Mouse (Mus musculus) CH12.LX (cell line): Measurements from ENCODE around the gene Col4a6. TPM values are rescaled to one million over a fixed set of nuclear protein-coding genes. Genes with fewer than 3 reads are reported as not detected.

Experiments
- DNase-seq: peaks from one replicate; pipeline ENCODE4 v3.0.0-alpha.2; 2013; ENCODE audit errors: extremely low read depth
- H3K27ac ChIP-seq: 2 replicates; pipeline ENCODE4 v1.5.1; 2012; ENCODE audit warnings: low read depth, mild to moderate bottlenecking, control low read depth, moderate library complexity; ENCODE audit not compliant: insufficient read depth
- H3K27me3 ChIP-seq: replicated peaks from 2 replicates; pipeline ENCODE3; 2012; ENCODE audit warnings: inconsistent platforms
- H3K36me3 ChIP-seq, 2 experiments: replicated peaks in 1 of 2; 2 replicates each; pipeline versions ENCODE3 to v1.6.1; 2012; ENCODE audit warnings: inconsistent platforms in 1 of 2, low read length in 1 of 2, mild to moderate bottlenecking in 1 of 2, mixed read lengths in 1 of 2, moderate library complexity in 1 of 2; ENCODE audit not compliant: control insufficient read depth in 1 of 2, insufficient read depth in 1 of 2
- H3K4me1 ChIP-seq, 2 experiments: 2 replicates each; pipeline ENCODE4 v1.6.1; 2012; ENCODE audit warnings: inconsistent platforms in 1 of 2, moderate library complexity in 1 of 2; ENCODE audit not compliant: insufficient read depth in 2 of 2, control insufficient read depth in 1 of 2
- H3K4me2 ChIP-seq: 2 replicates; pipeline ENCODE4 v1.6.1; 2012; ENCODE audit warnings: low read depth, mild to moderate bottlenecking, control low read depth; ENCODE audit not compliant: poor library complexity, insufficient read depth, severe bottlenecking
- H3K4me3 ChIP-seq, 3 experiments: fragments of 150-350 bp in 1 of 3; sonication (generic) in 1 of 3; replicated peaks in 1 of 3; 2 replicates each; pipeline versions ENCODE3 to v1.5.1; 2011 to 2012; ENCODE audit warnings: low read depth in 2 of 3, low read length in 2 of 3, mild to moderate bottlenecking in 2 of 3, moderate library complexity in 2 of 3, control low read depth in 1 of 3, improper control_type of control experiment in 1 of 3, inconsistent platforms in 1 of 3, mixed read lengths in 1 of 3; ENCODE audit not compliant: poor library complexity in 1 of 3
- H3K79me2 ChIP-seq: replicated peaks from 2 replicates; pipeline ENCODE4 v1.6.1; 2012; ENCODE audit warnings: mild to moderate bottlenecking, moderate library complexity; ENCODE audit not compliant: control insufficient read depth, poor library complexity, insufficient read depth, severe bottlenecking; ENCODE audit errors: extremely low read depth
- H3K9ac ChIP-seq: 2 replicates; pipeline ENCODE4 v1.6.1; 2012; ENCODE audit warnings: low read depth, mild to moderate bottlenecking, control low read depth, moderate library complexity; ENCODE audit not compliant: insufficient read depth
- H3K9me3 ChIP-seq: replicated peaks from 2 replicates; pipeline ENCODE3; 2012; ENCODE audit warnings: low read length, inconsistent platforms, mixed read lengths
- BHLHE40 ChIP-seq: IDR thresholded peaks from 2 replicates; pipeline ENCODE4 v1.6.1; 2011; ENCODE audit warnings: mild to moderate bottlenecking, low read depth, low read length, improper control_type of control experiment
- CTCF ChIP-seq, 2 experiments: IDR thresholded peaks in 1 of 2; conservative IDR thresholded peaks in 1 of 2; 2 replicates each; pipeline ENCODE4 v1.5.1; 2011 to 2012; ENCODE audit warnings: low read depth in 2 of 2, low read length in 2 of 2, improper control_type of control experiment in 1 of 2, inconsistent platforms in 1 of 2, mild to moderate bottlenecking in 1 of 2, moderate library complexity in 1 of 2
- ELF1 ChIP-seq: IDR thresholded peaks from 2 replicates; pipeline ENCODE4 v1.6.1; 2014; ENCODE audit warnings: low read depth, mild to moderate bottlenecking, inconsistent platforms, low read length, improper control_type of control experiment
- EP300 ChIP-seq: IDR thresholded peaks from 2 replicates; pipeline ENCODE4 v1.6.1; 2011; ENCODE audit warnings: low read length, improper control_type of control experiment
- IRF4 ChIP-seq: IDR thresholded peaks from 2 replicates; pipeline ENCODE4 v1.6.1; 2014; ENCODE audit warnings: low read depth, mild to moderate bottlenecking, inconsistent platforms, low read length, improper control_type of control experiment
- JUND ChIP-seq: conservative IDR thresholded peaks from 2 replicates; pipeline ENCODE4 v1.6.1; 2011; ENCODE audit warnings: low read depth, low read length, improper control_type of control experiment
- KAT2A ChIP-seq: IDR thresholded peaks from 2 replicates; pipeline ENCODE4 v1.6.1; 2012; ENCODE audit warnings: low read length, improper control_type of control experiment, inconsistent platforms; ENCODE audit not compliant: insufficient replicate concordance
- MAX ChIP-seq: IDR thresholded peaks from 2 replicates; pipeline ENCODE4 v1.6.1; 2011; ENCODE audit warnings: low read length, improper control_type of control experiment
- NELFE ChIP-seq: IDR thresholded peaks from 2 replicates; pipeline ENCODE4 v1.6.1; 2011; ENCODE audit warnings: low read depth, low read length, improper control_type of control experiment
- PAX5 ChIP-seq: IDR thresholded peaks from 2 replicates; pipeline ENCODE4 v1.6.1; 2012; ENCODE audit warnings: low read length, inconsistent platforms, mixed read lengths
- RAD21 ChIP-seq: IDR thresholded peaks from 2 replicates; pipeline ENCODE4 v1.6.1; 2011; ENCODE audit warnings: low read depth, mild to moderate bottlenecking, low read length, improper control_type of control experiment, moderate library complexity
- RCOR1 ChIP-seq: conservative IDR thresholded peaks from 2 replicates; pipeline ENCODE4 v1.6.1; 2012; ENCODE audit warnings: low read depth, mild to moderate bottlenecking, inconsistent platforms, low read length, improper control_type of control experiment
- SIN3A ChIP-seq: IDR thresholded peaks from 2 replicates; pipeline ENCODE4 v1.6.1; 2012; ENCODE audit warnings: low read length, improper control_type of control experiment, inconsistent platforms
- SMC3 ChIP-seq: IDR thresholded peaks from 2 replicates; pipeline ENCODE4 v1.6.1; 2011; ENCODE audit warnings: low read depth, low read length, improper control_type of control experiment
- TBP ChIP-seq: conservative IDR thresholded peaks from 2 replicates; pipeline ENCODE4 v1.6.1; 2011; ENCODE audit warnings: low read depth, low read length, improper control_type of control experiment
- UBTF ChIP-seq: IDR thresholded peaks from 2 replicates; pipeline ENCODE4 v1.6.1; 2012; ENCODE audit warnings: low read depth, mild to moderate bottlenecking, inconsistent platforms, low read length, improper control_type of control experiment, moderate library complexity
- ZMIZ1 ChIP-seq: IDR thresholded peaks from 2 replicates; pipeline ENCODE4 v1.6.1; 2012; ENCODE audit warnings: low read depth, mild to moderate bottlenecking, inconsistent platforms, low read length, improper control_type of control experiment
- dilution Hi-C: fragments of 300-500 bp; cut with MboI; formaldehyde crosslinking; loops from 2 replicates; pipeline ENCODE4 v1.14.3; 2020; ENCODE audit warnings: low sequenced_read_pairs; ENCODE audit not compliant: extremely low pct_unique_long_range_greater_than_20kb, extremely low pct_ligation_motif_present
- in situ Hi-C: fragments of 300-500 bp; cut with MboI; formaldehyde crosslinking; loops from 3 replicates; pipeline ENCODE4 v1.14.3; 2019; ENCODE audit warnings: low sequenced_read_pairs, low pct_ligation_motif_present, low pct_unique_long_range_greater_than_20kb, mixed read lengths
- polyA plus RNA-seq: library from polyadenylated mRNA; unstranded; fragments of >175 nt; gene quantifications from 2 replicates; pipeline ENCODE4 v1.2.1, GENCODE M21; 2012; ENCODE audit warnings: low read depth; ENCODE audit not compliant: insufficient read length
- total RNA-seq, 2 experiments: library from RNA; depleted of rRNA; stranded (reverse); fragments of 300-350 nt in 1 of 2; fragments of >200 nt in 1 of 2; gene quantifications; 2 replicates each; pipeline ENCODE4 v1.2.3; 2012 to 2014

The Col4a6 gene
- total and polyA plus RNA-seq, 3 experiments: 0.07 to 0.13 TPM; not detected in 1

GRCm38 (mm10) chrX:141415318-141415717 is 58.6 kb downstream of the Col4a6 start:
- DNase-seq: no peak
- H3K27me3 ChIP-seq: no peaks in the 10 kb centered on the region
- TF ChIP-seq UBTF (no peak), SMC3 (no peak)
- no peak overlapping the region for H3K4me3 ChIP-seq
- in situ Hi-C loops: no loop called here
- dilution Hi-C loops: no loop called here
- H3K27ac ChIP-seq: no peak overlapping the region
- no peak overlapping the region for H3K4me2 ChIP-seq
- H3K36me3 ChIP-seq: no peaks in the 10 kb centered on the region
- no peaks in the 10 kb centered on the region for H3K9me3 ChIP-seq
- no peak overlapping the region for H3K9ac ChIP-seq
- H3K4me1 ChIP-seq: no peaks in the 10 kb centered on the region
- H3K79me2 ChIP-seq: no peaks in the 10 kb centered on the region

GRCm38 (mm10) chrX:141396243-141396642 is 77.6 kb downstream of the Col4a6 start:
- no peak overlapping the region for H3K9ac ChIP-seq
- no peaks in the 10 kb centered on the region for H3K9me3 ChIP-seq
- DNase-seq: no peak
- no peak overlapping the region for H3K27ac ChIP-seq
- no peaks in the 10 kb centered on the region for H3K4me1 ChIP-seq
- dilution Hi-C loops (no loop called here), in situ Hi-C loops (no loop called here)
- no peaks in the 10 kb centered on the region for H3K79me2 ChIP-seq
- no peaks in the 10 kb centered on the region for H3K27me3 ChIP-seq
- no peak overlapping the region for H3K4me2 ChIP-seq
- no peaks in the 10 kb centered on the region for H3K36me3 ChIP-seq
- H3K4me3 ChIP-seq: no peak overlapping the region
- TF ChIP-seq KAT2A: no peak
- no peak for TF ChIP-seq TBP
- no peak for TF ChIP-seq IRF4
- TF ChIP-seq JUND: no peak
- no peak for TF ChIP-seq SIN3A
- no peak for TF ChIP-seq CTCF (conservative IDR thresholded peaks at IDR 0.05 in 1 of 2, IDR thresholded peaks at IDR 0.05 in 1 of 2; ENCODE audit: low read depth in 2 of 2, low read length in 2 of 2)
- TF ChIP-seq ZMIZ1: no peak
- TF ChIP-seq RAD21: no peak
- TF ChIP-seq PAX5: no peak
- TF ChIP-seq MAX: no peak

- dilution Hi-C loops: no loop called here
- TF ChIP-seq EP300 (no peak), SIN3A (no peak), ZMIZ1 (no peak), ELF1 (no peak), SMC3 (no peak), NELFE (no peak), BHLHE40 (no peak), RAD21 (no peak), RCOR1 (no peak)
- TF ChIP-seq, all 38 proteins: peak for 0
- Histone ChIP-seq H3K27ac (no peak overlapping the region), H3K79me2 (no peaks in the 10 kb centered on the region), H3K36me3 (no peaks in the 10 kb centered on the region), H3K4me3 (no peak overlapping the region), H3K9me3 (no peaks in the 10 kb centered on the region), H3K4me1 (no peaks in the 10 kb centered on the region), H3K4me2 (no peak overlapping the region), H3K27me3 (no peaks in the 10 kb centered on the region), H3K9ac (no peak overlapping the region)
- in situ Hi-C loops: no loop called here
- no peak for DNase-seq
Observed at GRCm38 (mm10) chrX:141385399-141386105, 88.3 kb downstream of the Col4a6 start.
